Mouse (Mus musculus) macrophage (primary cell): ENCODE measurements at regions not wholly inside any gene's neighbourhood (a gene's known extent, or its start where the extent isn't known, plus 50 kb on each side); places are given as distances from the start of the nearest gene placed in this dataset.

Experiments used
- H3K27ac ChIP-seq: fragments of 350-480 bp; formaldehyde crosslinking; 2 replicates; pipeline ENCODE4 v1.9.0; 2021
- H3K36me3 ChIP-seq: fragments of 350-480 bp; formaldehyde crosslinking; 2 replicates; pipeline ENCODE4 v1.9.0; 2021; ENCODE audit errors: inconsistent target
- H3K4me3 ChIP-seq: fragments of 350-480 bp; formaldehyde crosslinking; 2 replicates; pipeline ENCODE4 v1.9.0; 2021; ENCODE audit errors: inconsistent target
- H3K79me2 ChIP-seq: fragments of 350-480 bp; formaldehyde crosslinking; 2 replicates; pipeline ENCODE4 v1.9.0; 2021; ENCODE audit errors: inconsistent target
- WGBS: methylation state at CpG from one replicate; pipeline ENCODE4 v1.1.7; 2026; ENCODE audit warnings: inconsistent platforms; ENCODE audit not compliant: missing documents; 5-methylcytosine and 5-hydroxymethylcytosine counted together

GRCm38 (mm10) chr13:59969484-59969883, 146.5 kb upstream of the Tut7 start:
- Histone ChIP-seq H3K79me2 (no peaks in the 10 kb centered on the region), H3K36me3 (no peaks in the 10 kb centered on the region), H3K27ac (no peak overlapping the region), H3K4me3 (no peak overlapping the region)
- WGBS, result 86% methylated on average over 3 of the region's 3 CpGs

- Histone ChIP-seq H3K27ac (no peak overlapping the region), H3K36me3 (no peaks in the 10 kb centered on the region), H3K79me2 (no peaks in the 10 kb centered on the region), H3K4me3 (no peak overlapping the region)
- 89% methylated on average over 19 of the region's 19 CpGs for WGBS
Measured at GRCm38 (mm10) chr13:59968584-59969240, 145.8 kb upstream of the Tut7 start.

GRCm38 (mm10) chr13:59966535-59967255, 143.7 kb upstream of the Tut7 start:
- WGBS, result 86% methylated on average over 17 of the region's 17 CpGs
- H3K36me3 ChIP-seq, result no peaks in the 10 kb centered on the region
- no peaks in the 10 kb centered on the region for H3K79me2 ChIP-seq
- no peak overlapping the region for H3K4me3 ChIP-seq
- no peak overlapping the region for H3K27ac ChIP-seq

DNA sequence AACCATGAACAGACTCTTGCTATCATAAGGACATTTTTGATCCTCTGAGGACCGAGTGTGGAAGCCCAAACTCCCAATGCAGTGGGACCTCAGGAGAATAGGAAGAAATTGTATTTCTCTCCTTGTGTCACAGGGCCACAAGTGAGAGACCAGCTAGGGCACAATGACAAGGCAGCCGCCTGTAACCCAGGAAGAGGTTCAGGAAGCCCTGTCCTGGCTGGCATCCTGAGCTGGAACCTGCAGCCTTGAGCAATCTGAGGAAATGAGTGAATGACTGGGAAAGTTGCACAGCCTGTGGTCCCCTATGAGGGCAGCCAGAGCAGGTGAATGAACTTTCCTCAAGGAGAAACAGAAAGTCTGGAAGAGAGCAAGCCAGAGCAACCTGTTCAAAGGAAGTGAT, 142.0 kb upstream of the Tut7 start:
- Histone ChIP-seq H3K4me3 (no peak overlapping the region), H3K79me2 (no peaks in the 10 kb centered on the region), H3K27ac (no peak overlapping the region), H3K36me3 (no peaks in the 10 kb centered on the region)
- 65% methylated on average over 2 of the region's 2 CpGs for WGBS

DNA sequence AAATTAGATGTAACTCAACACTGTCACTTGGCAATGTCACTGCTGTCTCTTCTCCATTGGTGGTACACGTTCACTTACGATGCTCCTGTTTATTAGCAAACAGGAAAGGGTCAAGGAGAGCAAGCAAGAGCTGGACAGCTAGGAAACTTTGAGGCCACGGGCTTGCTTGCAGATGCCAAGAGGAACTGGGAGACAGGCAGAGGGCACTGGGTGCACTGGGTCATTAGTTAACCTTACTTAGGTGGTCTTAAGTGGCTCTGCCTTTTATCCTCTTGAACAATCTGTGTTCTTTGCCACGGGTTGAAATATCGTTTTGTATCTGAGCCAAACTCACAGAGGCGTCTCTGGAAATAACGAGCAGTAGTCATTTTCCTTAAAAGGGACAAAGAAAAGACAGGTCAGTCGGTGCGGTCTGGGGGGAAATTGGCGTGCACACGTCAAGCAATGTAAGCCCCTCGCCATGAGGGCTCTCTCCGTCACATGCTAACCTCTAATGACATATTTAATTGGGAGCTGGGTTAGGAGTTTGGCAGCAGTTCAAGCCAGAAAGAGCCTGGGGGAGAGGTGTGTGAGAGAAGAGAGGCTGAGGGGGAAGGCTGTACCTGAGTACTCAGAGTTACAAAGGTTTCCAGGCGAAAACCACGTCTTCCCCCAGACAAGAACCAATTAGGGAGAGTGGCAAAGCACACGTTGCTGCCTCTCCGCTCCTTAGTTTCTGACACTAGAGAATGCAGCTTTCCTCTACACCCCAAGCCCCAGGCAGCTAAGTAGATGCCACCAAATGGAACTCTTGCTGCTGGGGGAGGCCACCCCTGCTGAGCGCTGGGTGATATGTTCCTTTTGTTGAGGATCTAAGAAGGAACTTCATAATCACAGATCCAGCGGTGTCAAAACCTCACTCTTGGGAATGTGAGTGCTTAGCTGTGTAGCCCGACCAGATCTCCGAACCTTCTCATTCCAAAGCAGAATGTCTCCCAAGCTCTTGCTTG, 140.0 kb upstream of the Tut7 start:
- WGBS, result 88% methylated on average over 21 of the region's 21 CpGs

DNA sequence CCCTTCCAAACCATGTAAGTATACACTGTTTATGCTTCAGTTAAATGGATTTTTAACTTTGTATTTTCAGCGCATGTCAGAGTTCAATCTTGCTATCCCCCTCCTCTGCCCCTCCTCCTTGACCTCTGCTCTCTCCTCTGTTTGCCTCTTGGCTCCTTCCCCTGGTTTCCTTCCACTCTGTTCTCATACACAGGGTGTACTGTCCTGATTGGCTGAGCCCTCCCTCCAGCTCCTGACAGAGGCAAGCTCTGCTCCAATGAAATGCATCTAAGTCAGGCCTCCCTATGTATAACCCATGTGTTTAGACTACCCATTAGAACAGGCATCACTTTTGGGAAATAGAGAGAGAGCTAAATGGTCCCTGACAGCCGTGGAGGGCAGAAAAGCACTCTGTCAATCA, 133.5 kb upstream of the Tut7 start:
- 82% methylated on average over 1 of the region's 2 CpGs for WGBS
- no peaks in the 10 kb centered on the region for H3K79me2 ChIP-seq
- H3K36me3 ChIP-seq, result no peaks in the 10 kb centered on the region
- H3K4me3 ChIP-seq, result no peak overlapping the region
- H3K27ac ChIP-seq, result no peak overlapping the region

More for the DNA sequence above, 140.0 kb upstream of the Tut7 start:
- no peak overlapping the region for H3K27ac ChIP-seq
- H3K79me2 ChIP-seq, result no peaks in the 10 kb centered on the region
- H3K4me3 ChIP-seq, result no peak overlapping the region
- no peaks in the 10 kb centered on the region for H3K36me3 ChIP-seq

GRCm38 (mm10) chr13:59952809-59953208, 129.9 kb upstream of the Tut7 start:
- WGBS, result 81% methylated on average over 4 of the region's 4 CpGs
- Histone ChIP-seq H3K4me3 (no peak overlapping the region), H3K27ac (no peak overlapping the region), H3K36me3 (no peaks in the 10 kb centered on the region), H3K79me2 (no peaks in the 10 kb centered on the region)

- 86% methylated on average over 3 of the region's 3 CpGs for WGBS
- H3K27ac ChIP-seq, result no peak overlapping the region
- no peaks in the 10 kb centered on the region for H3K79me2 ChIP-seq
- H3K4me3 ChIP-seq, result no peak overlapping the region
- no peaks in the 10 kb centered on the region for H3K36me3 ChIP-seq
Measured at GRCm38 (mm10) chr13:59952116-59952515, 129.2 kb upstream of the Tut7 start.

DNA sequence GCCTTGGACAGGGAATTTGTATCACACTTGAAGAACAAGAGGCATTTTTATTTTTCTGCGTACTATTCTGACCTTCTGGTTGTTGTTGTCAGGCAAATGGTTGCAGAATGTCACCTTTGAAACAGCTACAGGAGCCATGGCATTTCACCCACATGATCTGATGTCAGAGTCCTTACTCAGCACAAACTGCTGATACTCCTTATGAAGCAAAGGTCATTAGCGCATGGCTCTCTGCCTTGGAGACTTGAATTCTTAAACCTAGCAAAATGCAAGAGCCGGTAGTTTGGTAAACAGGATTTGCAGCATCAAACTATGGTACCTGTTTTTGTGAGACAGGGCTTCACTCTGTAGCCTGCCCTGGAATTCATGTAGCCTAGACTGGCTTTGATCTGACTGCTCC, 127.3 kb upstream of the Tut7 start:
- H3K27ac ChIP-seq, result no peak overlapping the region
- WGBS, result 92% methylated on average over 3 of the region's 3 CpGs

GRCm38 (mm10) chr13:59949471-59949870, 126.5 kb upstream of the Tut7 start:
- no peak overlapping the region for H3K27ac ChIP-seq
- H3K4me3 ChIP-seq, result no peak overlapping the region
- no peaks in the 10 kb centered on the region for H3K79me2 ChIP-seq
- no peaks in the 10 kb centered on the region for H3K36me3 ChIP-seq
- WGBS, result 90% methylated on average over 6 of the region's 6 CpGs

More for the DNA sequence above, 127.3 kb upstream of the Tut7 start:
- no peaks in the 10 kb centered on the region for H3K36me3 ChIP-seq
- H3K79me2 ChIP-seq, result no peaks in the 10 kb centered on the region
- no peak overlapping the region for H3K4me3 ChIP-seq

DNA sequence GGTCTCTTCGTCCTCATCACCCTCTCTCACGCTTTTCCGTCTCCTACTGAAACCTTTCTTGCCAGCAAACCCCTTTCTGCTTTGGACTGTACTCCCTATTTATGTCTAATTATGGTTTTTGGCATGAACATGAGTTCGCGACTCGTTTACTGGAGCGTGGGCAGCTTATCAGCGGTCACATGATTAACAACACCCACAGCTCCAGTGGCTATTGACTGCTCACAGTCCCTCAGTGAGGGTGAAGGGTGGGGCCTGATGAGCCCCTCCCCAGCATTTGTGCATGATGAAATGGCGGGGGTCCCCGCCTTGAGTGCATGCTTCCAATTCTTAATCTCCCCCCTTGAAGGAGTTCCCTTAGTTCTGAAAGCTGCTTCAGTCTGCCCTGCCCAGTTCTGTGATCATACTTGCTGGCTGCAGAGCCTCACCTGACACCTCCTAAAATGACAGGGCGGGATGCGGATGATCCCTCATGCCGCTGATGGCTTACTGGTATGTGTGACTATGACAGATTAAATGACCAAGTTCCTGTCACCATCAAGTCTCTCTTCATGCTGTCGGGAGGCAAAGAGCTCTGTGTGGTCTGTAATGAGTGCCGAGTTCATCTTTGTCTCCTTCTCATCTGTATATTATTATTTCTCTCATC, 125.7 kb upstream of the Tut7 start:
- 86% methylated on average over 15 of the region's 15 CpGs for WGBS
- Histone ChIP-seq H3K4me3 (no peak overlapping the region), H3K79me2 (no peaks in the 10 kb centered on the region), H3K27ac (no peak overlapping the region), H3K36me3 (no peaks in the 10 kb centered on the region)

GRCm38 (mm10) chr13:59947461-59947860, 124.5 kb upstream of the Tut7 start:
- Histone ChIP-seq H3K36me3 (no peaks in the 10 kb centered on the region), H3K4me3 (no peak overlapping the region), H3K79me2 (no peaks in the 10 kb centered on the region), H3K27ac (no peak overlapping the region)
- 90% methylated on average over 5 of the region's 5 CpGs for WGBS

- H3K79me2 ChIP-seq, result no peaks in the 10 kb centered on the region
- no peak overlapping the region for H3K27ac ChIP-seq
- H3K4me3 ChIP-seq, result no peak overlapping the region
- 48% methylated on average over 4 of the region's 4 CpGs for WGBS
- no peaks in the 10 kb centered on the region for H3K36me3 ChIP-seq
Measured at GRCm38 (mm10) chr13:59946509-59946908, 123.6 kb upstream of the Tut7 start.

GRCm38 (mm10) chr13:59945631-59946030, 122.7 kb upstream of the Tut7 start:
- H3K79me2 ChIP-seq, result no peaks in the 10 kb centered on the region
- WGBS, result 70% methylated on average over 1 of the region's 1 CpGs

More at GRCm38 (mm10) chr13:59945631-59946030, 122.7 kb upstream of the Tut7 start:
- Histone ChIP-seq H3K36me3 (no peaks in the 10 kb centered on the region), H3K27ac (no peak overlapping the region), H3K4me3 (no peak overlapping the region)
